Mouse (Mus musculus) fibroblast of lung, adult 2 months (primary cell): Measurements from ENCODE around the gene Lars2.
"Not testable (repeated sequence)": the region's sequence is repeated elsewhere in the genome, so short reads cannot be mapped to it uniquely, and the experiment has no call there.

ENCODE experiments used
- DNase-seq: peaks from one replicate; pipeline ENCODE4 v3.0.0-alpha.2; 2011; ENCODE audit warnings: low read depth

Gene Lars2

GRCm38 (mm10) chr9:123366708-123367385 lies at the start of gene Lars2:
Lars2 (plus strand) TSS chr9:123366927.
- DNase-seq = peak; percentile 79

- DNase-seq = no peak
These were observed 40.6 kb upstream of the Lars2 start for GRCm38 (mm10) chr9:123326106-123326505.

DNA sequence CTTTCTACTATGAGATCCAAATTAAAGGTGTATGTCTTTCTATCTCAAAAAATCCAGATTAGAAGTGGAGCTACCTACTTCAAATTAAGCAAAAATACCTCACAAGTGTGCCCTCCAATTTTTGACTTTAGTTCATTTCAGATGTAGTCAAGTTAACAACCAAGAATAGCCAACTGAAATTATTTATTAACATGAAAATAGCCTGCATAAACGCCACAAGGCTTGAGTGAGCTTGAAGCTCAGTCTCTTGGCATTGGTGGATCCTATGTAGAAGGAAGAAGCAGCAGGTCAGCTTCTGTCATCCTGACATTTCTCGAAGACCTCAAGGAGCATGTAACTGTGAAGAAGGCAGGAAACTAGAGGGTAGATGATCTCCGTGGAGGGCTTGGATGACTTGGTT lies 38.4 kb upstream of the Lars2 start:
- no peak for DNase-seq

DNA sequence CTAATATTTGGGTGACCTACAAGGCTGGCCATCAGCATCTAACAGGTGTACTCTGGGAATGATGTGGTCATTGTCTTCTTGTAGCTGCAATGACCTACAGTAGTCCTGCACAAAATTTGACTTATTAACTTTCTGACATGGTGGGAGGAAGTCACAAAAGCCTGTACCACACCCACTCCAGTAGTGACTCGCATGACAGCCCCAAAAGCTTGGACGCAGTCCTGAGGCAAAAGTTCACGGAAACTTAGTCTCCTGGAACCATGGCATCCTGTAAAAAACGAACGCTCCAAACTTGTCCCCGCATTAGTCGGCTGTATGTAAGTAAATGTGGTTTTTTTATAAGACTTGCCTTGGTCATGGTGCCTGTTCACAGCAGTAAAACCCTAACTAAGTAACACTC lies 36.9 kb upstream of the Lars2 start:
- DNase-seq = no peak

GRCm38 (mm10) chr9:123330271-123330670 lies 36.5 kb upstream of the Lars2 start:
- not testable (repeated sequence) for DNase-seq

GRCm38 (mm10) chr9:123333479-123333878 lies 33.2 kb upstream of the Lars2 start:
- DNase-seq = no peak

DNA sequence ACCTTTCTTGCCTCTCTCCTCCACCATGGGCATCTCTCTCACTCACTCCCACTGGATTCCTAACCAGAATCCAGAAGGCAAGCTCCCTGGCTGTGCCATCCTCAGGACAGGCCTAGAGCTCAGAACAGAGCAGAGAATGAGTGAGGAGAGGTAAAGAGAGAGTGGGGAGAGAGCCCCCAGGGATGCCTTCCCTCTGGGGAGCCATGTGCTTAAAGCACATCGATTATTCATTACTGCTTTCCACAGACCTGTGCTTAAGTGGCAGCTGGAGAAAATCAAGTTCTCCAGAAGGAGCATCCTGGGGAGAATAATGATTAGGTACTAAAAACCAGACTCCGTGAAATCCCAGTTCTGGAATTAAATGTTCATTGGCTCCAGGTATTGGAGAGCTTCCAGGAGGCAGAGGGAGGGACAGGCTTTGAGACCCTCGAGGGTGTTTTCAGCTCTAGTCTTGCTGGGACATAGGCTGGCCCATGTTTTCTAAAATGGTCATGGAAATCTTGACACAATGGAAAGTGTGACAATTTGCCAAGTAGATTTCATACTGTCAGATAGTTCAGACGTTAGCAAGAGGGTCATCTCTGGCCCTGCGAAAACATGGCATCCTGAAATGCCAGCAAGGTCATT lies 31.6 kb upstream of the Lars2 start:
- no peak for DNase-seq

DNA sequence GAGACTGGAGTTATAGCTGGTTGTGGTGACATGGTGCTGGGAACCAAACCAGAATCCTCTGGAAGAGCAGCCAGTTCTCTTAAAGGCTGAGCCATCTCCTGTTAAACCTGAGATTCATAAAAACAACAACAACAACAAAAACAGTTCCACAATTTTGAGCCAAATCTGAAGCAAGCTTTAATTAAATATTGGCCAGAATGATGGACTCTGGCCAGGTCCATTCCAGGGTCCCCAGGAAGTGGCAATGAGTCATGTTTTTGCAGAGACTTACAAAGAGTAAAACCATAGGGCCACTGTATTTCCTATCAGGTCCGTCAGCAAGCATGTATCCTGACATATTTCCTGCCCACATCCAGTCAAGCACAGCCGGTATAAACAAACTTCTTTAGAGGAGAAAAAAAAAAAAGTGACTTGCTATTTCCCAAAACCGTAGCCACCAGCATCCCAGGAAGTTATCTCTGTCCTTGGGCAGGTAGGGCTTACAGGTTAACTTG lies 27.0 kb upstream of the Lars2 start:
- DNase-seq = no peak

GRCm38 (mm10) chr9:123341256-123341655 lies 25.5 kb upstream of the Lars2 start:
- no peak for DNase-seq

- no peak for DNase-seq
These were observed 23.7 kb upstream of the Lars2 start for GRCm38 (mm10) chr9:123343069-123343468.

DNA sequence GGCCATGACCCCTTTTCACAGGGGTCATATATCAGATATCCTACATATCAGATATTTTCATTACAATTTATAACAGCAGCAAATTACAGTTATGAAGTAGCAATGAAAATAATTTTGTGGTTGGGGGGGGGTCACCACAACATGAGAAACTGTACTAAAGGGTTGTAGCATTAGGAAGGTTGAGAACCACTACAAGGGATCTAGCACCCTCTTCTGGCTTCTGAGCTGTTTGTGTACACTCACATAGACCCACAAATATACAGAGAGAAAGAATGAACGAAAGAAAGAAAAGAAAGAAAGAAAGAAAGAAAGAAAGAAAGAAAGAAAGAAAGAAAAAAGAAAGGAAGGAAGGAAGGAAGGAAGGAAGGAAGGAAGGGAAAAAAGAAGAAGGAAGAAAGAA lies 17.4 kb upstream of the Lars2 start:
- DNase-seq = not testable (repeated sequence)

- no peak for DNase-seq
These were observed 6.7 kb upstream of the Lars2 start for GRCm38 (mm10) chr9:123359981-123360380.

DNA sequence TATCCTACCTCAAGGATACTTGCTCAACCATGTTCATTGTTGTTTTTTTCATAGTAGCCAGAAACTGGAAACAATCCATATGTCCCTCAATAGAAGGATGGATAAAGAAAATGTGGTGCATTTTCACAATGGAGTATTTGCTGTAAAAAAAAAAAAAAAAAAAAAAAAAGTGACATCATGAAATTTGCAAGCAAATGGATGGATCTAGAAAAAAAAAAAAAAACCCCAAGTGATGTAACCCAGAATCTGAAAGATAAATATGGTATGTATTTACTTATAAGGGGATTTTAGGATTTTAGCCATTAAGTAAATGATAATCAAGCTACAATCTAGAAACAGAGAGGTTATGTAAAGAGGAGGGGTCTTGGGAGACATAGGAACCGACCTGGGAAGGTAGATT lies 1.4 kb upstream of the Lars2 start:
- DNase-seq = no peak

DNA sequence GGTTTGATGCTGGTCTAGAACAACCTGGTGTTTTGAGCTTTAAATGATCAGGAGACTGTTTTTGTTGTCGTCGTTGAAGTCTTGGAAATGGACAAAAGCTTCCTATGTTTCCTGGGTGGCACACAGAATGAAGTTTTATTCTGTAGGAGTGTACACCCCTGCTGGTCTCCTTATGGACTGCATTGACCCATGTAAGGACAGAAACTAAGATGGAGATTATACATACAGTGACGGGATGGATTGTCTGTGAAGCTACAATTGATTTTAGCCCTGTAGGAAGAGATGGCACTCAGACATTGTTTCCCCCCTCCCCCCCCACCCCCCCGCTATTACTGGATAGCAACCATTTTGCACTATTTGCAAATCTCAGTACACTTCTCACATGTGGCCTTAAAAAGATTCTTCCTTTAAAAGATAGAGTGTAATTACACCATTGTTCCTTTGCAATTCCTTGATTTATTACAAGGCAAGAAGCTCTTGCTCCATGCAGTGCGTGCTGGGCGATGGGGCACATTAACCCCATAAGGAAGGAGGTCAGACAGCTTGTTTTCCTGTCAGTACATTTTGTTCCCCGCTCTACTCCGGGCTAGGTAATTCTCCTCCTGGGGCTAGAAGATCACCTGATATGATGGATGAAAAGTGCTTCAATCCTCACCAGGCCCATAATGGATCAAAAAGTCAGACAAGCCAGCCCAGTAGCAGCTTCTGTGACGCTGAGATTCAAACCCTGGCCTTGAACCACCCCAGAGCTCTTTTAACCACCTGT lies 602 bp upstream of the Lars2 start:
- DNase-seq = no peak

GRCm38 (mm10) chr9:123367636-123368035 lies 909 bp downstream of the Lars2 start:
- no peak for DNase-seq

DNA sequence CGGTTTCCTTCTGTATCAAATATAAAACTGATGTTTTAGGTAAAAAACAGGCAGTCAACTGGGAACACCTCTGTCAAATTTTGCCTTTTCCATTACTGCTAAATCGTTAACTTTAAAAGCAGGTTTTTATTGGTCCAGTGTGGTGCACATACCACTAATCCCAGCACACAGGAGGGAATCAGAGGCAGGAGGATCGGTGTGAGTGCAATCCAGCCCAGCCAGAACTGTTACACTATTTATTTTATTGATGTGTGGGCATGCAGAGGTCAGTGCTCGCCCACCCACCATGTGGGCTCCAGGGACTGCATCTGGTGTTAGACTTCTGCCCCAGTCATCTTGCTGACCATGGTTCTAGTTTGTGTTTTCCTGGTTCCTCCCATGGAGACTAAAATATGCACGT lies 15.7 kb downstream of the Lars2 start:
- DNase-seq = no peak

DNA sequence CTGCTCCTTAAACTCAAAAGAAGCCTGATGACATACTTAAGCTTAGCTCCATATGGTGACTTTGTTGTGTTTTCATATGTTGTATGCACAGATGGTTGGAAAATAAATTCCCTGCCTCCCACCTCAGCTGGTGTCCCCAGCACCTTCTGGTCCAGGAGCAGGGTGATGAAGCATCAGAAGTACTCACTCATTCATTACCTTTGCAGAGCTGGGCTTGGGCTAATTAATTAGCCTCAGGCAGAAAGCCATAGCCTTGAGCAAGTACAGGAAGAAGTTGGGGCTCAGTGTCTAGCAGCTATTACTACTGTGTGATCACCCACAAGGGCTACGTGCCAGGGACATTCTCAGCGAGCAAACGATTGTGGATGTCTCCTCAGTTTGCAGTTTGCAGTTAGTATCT lies 18.0 kb downstream of the Lars2 start:
- DNase-seq = no peak

DNA sequence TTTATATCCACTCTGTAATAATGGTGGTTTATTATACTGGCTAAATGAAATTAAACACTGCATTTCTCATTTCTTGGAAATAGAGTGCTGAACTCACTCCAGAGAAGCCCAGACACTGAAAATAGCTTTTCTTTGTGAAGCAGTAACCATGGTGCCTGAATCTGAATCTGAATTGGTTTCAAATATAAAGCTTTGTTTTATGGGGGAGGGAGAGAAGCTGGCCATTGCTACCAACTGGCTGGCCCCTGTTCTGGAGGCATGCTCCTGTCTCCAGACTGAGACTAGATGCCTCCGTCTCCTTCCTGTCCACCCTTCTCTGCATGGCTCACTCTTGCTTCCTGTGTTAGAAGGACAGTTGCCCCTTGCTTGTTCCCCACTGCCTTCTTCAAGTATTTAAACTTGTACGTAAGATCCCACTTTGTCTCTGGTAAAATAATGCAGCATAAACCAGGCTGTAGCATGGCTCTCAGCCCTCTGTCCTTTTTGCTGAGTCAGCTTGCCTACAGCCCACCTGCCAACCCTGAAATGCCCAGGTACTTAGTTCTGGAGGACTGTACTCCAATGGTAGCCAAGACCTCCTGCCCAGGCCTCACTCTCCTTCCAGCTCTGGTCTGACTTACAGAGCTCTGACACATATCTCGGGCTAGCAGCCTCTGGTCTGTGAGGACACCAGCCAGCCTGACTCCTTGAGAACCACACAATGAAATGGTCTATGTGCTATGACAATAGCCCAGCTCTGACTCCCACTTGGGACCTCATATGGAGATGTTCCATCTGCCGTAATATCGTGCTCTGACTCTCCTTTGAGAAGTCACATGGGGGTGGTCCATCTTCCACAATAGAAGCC lies 18.8 kb downstream of the Lars2 start:
- DNase-seq = no peak

DNA sequence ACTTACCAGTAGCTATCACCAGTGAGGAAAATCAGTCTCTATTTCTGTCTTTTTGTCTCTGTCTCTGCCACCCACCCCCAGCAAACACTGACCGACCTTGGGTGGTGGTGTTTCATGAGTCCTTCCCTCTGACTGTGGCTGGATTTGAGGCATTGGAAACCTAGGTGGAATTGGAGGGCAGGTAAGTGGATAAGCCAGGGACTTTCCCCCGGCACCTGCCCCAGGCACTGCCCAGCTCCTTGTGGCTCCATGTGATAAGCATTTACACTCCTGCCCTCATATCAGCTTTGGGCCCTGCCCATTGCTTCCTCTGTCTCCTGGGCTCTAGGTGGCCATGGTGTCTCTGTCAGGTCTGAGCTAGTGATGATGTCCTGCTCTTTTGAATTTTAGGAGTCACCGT lies 19.6 kb downstream of the Lars2 start:
- no peak for DNase-seq

DNA sequence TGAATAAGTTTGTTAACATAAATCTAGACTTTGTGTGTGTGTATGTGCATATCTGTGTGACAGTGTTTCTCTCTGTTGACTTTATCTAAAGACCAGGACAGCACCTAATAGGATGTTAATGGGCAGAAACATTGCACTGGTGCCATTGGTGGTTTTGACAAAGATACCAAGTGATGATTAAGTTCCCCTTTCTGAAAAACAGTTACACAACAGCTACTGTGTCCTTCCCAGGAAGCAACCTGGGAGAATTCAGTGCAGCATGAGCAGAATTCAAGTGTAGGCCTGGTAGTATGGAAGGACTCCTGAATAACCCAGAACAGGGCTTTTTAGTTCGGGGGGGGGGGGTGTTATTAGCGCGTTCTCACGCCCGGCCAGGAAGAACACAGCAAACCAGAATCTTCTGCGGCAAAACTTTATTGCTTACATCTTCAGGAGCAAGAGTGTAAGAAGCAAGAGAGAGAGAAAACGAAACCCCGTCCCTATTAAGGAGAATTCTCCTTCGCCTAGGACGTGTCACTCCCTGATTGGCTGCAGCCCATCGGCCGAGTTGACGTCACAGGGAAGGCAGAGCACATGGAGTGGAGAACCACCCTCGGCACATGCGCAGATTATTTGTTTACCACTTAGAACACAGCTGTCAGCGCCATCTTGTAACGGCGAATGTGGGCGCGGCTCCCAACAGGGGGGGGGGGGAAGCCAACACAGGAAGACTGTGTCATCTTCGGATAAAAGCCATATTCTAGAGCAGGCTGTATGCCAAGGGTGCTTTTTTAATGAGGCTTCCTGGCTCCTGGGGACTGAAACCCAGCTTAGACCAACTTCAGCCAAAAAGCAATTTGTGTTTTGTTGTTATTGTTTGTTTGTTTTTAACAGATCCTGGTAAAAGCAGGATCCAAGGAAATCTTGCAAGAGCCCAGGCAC lies 21.6 kb downstream of the Lars2 start:
- DNase-seq = not testable (repeated sequence)
